Mouse (Mus musculus) intestine, embryonic 15.5 days (tissue): ENCODE measurements around the gene Zc3h18. TPM values are rescaled to one million over a fixed set of nuclear protein-coding genes. Genes with fewer than 3 reads are reported as not detected.

Experiments used
- ATAC-seq: fragments of 200-750 bp; cut with Nextera tagmentation; 2 replicates; pipeline ENCODE4 v1.8.0; 2017; ENCODE audit warnings: moderate TSS enrichment, moderate library complexity
- H3K27ac ChIP-seq: fragments of 300-500 bp; sonication (generic); 2 replicates; pipeline ENCODE4 v1.5.1; 2015; ENCODE audit warnings: mild to moderate bottlenecking, inconsistent platforms
- H3K27me3 ChIP-seq: fragments of 300-500 bp; sonication (generic); replicated peaks from 2 replicates; pipeline ENCODE4 v1.6.1; 2015; ENCODE audit warnings: inconsistent platforms
- H3K36me3 ChIP-seq: fragments of 300-500 bp; sonication (generic); 2 replicates; pipeline ENCODE4 v1.6.1; 2015; ENCODE audit warnings: inconsistent platforms
- H3K4me1 ChIP-seq: fragments of 300-500 bp; sonication (generic); replicated peaks from 2 replicates; pipeline ENCODE4 v1.6.1; 2015; ENCODE audit warnings: inconsistent platforms
- H3K4me2 ChIP-seq: fragments of 300-500 bp; sonication (generic); replicated peaks from 2 replicates; pipeline ENCODE4 v1.6.1; 2015; ENCODE audit warnings: mild to moderate bottlenecking, inconsistent platforms
- H3K4me3 ChIP-seq: fragments of 300-500 bp; sonication (generic); replicated peaks from 2 replicates; pipeline ENCODE4 v1.5.1; 2015; ENCODE audit warnings: inconsistent platforms
- H3K9ac ChIP-seq: fragments of 300-500 bp; sonication (generic); 2 replicates; pipeline ENCODE4 v1.6.1; 2015; ENCODE audit warnings: inconsistent platforms
- H3K9me3 ChIP-seq: fragments of 300-500 bp; sonication (generic); 2 replicates; pipeline ENCODE4 v1.6.1; 2016; ENCODE audit warnings: inconsistent platforms
- WGBS: fragments of 180-500 bp; shearing (Covaris S2); methylation state at CpG from one replicate; pipeline ENCODE4 v1.1.7; 2015; 5-methylcytosine and 5-hydroxymethylcytosine counted together
- polyA plus RNA-seq: library from polyadenylated mRNA; unstranded; fragments of >200 nt; fragmentation: Nextera tagmentation; extraction: Ambion mirVana; gene quantifications from 2 replicates; pipeline ENCODE4 v1.2.1, GENCODE M21; 2015

Gene Zc3h18
- polyA plus RNA-seq, 1 experiment from 2014 or later = 53.9 TPM

DNA sequence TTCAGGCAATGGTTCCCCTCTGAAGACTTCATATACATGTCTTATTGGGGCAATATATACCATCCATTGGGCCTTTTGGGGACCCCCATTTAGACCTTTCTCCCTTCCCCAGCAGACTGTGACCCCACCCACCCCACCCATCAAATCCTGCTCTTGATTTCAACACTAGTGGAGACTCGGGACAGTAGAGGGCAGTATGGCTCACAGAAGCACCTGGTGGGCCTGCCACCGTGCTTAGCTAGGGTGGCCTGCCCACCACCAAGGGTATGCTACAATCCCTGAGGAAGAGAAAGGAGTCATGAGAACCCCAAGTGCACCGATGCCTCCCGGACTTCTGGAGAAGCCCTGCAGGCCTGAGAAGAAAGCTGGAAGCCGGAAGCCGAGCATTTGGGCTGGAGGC, 37.6 kb upstream of the Zc3h18 start:
- H3K27me3 ChIP-seq = peaks cover 29% of the 10 kb centered on the region
- no peaks in the 10 kb centered on the region for H3K9me3 ChIP-seq
- no peak overlapping the region for H3K9ac ChIP-seq
- H3K36me3 ChIP-seq = peaks cover 36% of the 10 kb centered on the region
- no peak overlapping the region for H3K4me3 ChIP-seq
- 52% methylated on average over 6 of the region's 6 CpGs for WGBS
- no peak for ATAC-seq
- H3K4me1 ChIP-seq = peaks cover 21% of the 10 kb centered on the region
- H3K4me2 ChIP-seq = no peak overlapping the region
- H3K27ac ChIP-seq = no peak overlapping the region

GRCm38 (mm10) chr8:122340761-122341160, 35.6 kb upstream of the Zc3h18 start:
- Histone ChIP-seq H3K4me3 (no peak overlapping the region), H3K4me2 (no peak overlapping the region), H3K36me3 (peaks cover 17% of the 10 kb centered on the region), H3K27me3 (peaks cover 23% of the 10 kb centered on the region), H3K9ac (no peak overlapping the region), H3K4me1 (peaks cover 29% of the 10 kb centered on the region), H3K27ac (no peak overlapping the region), H3K9me3 (no peaks in the 10 kb centered on the region)
- 85% methylated on average over 3 of the region's 3 CpGs for WGBS
- ATAC-seq = no peak

- ATAC-seq = no peak
- Histone ChIP-seq H3K27ac (no peak overlapping the region), H3K27me3 (peaks cover 15% of the 10 kb centered on the region), H3K9me3 (no peaks in the 10 kb centered on the region), H3K4me1 (peaks cover 26% of the 10 kb centered on the region), H3K9ac (no peak overlapping the region), H3K4me3 (no peak overlapping the region), H3K36me3 (peaks cover 7% of the 10 kb centered on the region; the same call in 1 of the 2 replicates), H3K4me2 (no peak overlapping the region)
- 82% methylated on average over 6 of the region's 6 CpGs for WGBS
These were observed 34.6 kb upstream of the Zc3h18 start for GRCm38 (mm10) chr8:122341790-122342189.

DNA sequence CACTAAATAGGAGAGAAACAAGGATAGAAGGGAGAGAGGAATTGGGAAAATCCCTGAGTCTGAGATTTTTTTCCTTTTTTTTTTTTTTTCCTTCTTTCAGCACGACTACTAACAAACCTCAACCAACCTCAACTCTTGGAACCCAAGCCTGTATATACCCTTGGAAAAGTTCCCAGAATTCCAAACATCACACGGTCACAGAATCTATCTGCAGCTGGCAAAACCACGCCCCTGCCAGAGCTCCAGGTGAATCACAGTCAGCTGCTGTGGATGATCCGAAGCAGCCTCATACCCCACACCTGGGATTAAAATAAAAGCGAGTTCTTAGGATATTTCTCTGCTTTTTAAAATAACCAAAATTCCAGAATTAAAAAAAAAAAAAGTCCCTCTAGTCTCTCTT, 34.0 kb upstream of the Zc3h18 start:
- 26% methylated on average over 5 of the region's 5 CpGs for WGBS
- H3K9me3 ChIP-seq = no peaks in the 10 kb centered on the region
- no peak overlapping the region for H3K4me3 ChIP-seq
- peak overlapping the region; percentile 56; the same call in 1 of the 2 replicates for H3K4me2 ChIP-seq
- H3K36me3 ChIP-seq = peaks cover under 1% of the 10 kb centered on the region; the same call in 1 of the 2 replicates
- no peak overlapping the region for H3K27ac ChIP-seq
- H3K9ac ChIP-seq = no peak overlapping the region
- ATAC-seq = no peak
- peaks cover 26% of the 10 kb centered on the region for H3K4me1 ChIP-seq
- peaks cover 10% of the 10 kb centered on the region for H3K27me3 ChIP-seq

GRCm38 (mm10) chr8:122342806-122343209, 33.6 kb upstream of the Zc3h18 start:
- no peaks in the 10 kb centered on the region for H3K9me3 ChIP-seq
- H3K4me2 ChIP-seq = peak overlapping the region; percentile 56
- H3K4me3 ChIP-seq = no peak overlapping the region
- H3K9ac ChIP-seq = no peak overlapping the region
- peaks cover 6% of the 10 kb centered on the region for H3K27me3 ChIP-seq
- 0 out of 2 replicates have a peak, but pooled peaks have one; percentile 31 for ATAC-seq
- H3K36me3 ChIP-seq = no peaks in the 10 kb centered on the region
- WGBS = under 1% methylated on average over 9 of the region's 9 CpGs
- no peak overlapping the region for H3K27ac ChIP-seq
- peaks cover 26% of the 10 kb centered on the region for H3K4me1 ChIP-seq

DNA sequence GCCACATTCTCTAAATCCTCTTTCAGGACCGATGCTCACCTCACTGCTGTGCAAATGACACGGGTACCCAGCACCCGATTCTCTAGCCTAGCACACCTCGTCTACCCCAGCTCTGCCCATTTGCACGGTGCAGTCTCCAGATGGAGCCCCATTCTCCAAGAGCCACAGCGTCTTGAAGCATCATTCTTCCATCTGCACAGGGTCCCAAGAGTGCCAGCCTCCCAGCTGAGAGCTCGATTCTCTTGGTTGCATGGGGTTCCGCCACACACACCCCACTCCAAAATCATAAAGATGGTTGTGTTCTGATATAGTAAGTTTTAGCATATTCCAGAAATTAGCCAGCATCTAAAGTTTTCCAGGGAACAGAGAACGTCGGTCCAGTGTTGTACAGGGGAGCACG, 33.1 kb upstream of the Zc3h18 start:
- H3K27ac ChIP-seq = no peak overlapping the region
- H3K27me3 ChIP-seq = peaks cover 4% of the 10 kb centered on the region; the same call in 1 of the 2 replicates
- WGBS = 6% methylated on average over 11 of the region's 11 CpGs
- peak overlapping the region; percentile 28; the same call in 1 of the 2 replicates for H3K9ac ChIP-seq
- peaks cover 26% of the 10 kb centered on the region for H3K4me1 ChIP-seq
- no peak overlapping the region; the same call in 1 of the 2 replicates for H3K4me3 ChIP-seq
- no peaks in the 10 kb centered on the region for H3K9me3 ChIP-seq
- H3K36me3 ChIP-seq = no peaks in the 10 kb centered on the region
- ATAC-seq = no peak
- peak overlapping the region; percentile 56 for H3K4me2 ChIP-seq

DNA sequence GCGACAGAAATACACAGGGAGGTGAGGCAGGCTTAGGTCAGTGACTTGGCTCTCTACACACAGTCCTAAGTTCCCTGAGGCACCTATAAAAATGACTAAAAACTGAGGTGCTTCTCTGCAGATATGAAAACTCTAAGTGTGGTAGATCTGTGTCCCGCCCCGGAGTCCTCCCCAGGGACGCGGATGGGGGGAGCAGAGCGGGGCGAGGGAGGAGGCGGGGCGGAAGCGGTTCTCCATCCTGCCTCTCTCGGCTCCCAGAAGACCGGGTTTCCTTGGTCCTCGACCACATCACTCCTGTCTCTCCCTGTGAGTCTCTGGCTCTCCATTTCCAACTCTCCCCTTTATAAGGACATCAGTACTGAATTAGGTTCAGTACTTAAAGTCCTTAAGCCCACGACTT, 32.7 kb upstream of the Zc3h18 start:
- H3K4me2 ChIP-seq = peak overlapping the region; percentile 56
- H3K4me1 ChIP-seq = peaks cover 26% of the 10 kb centered on the region
- H3K9ac ChIP-seq = peak overlapping the region; percentile 28; the same call in 1 of the 2 replicates
- peak; percentile 20; the same call in 1 of the 2 replicates for ATAC-seq
- WGBS = 2% methylated on average over 14 of the region's 14 CpGs
- peaks cover 4% of the 10 kb centered on the region; the same call in 1 of the 2 replicates for H3K27me3 ChIP-seq
- H3K4me3 ChIP-seq = no peak overlapping the region; the same call in 1 of the 2 replicates
- H3K36me3 ChIP-seq = no peaks in the 10 kb centered on the region
- H3K9me3 ChIP-seq = no peaks in the 10 kb centered on the region
- no peak overlapping the region for H3K27ac ChIP-seq

- no peak overlapping the region for H3K9ac ChIP-seq
- peak; percentile 62 for ATAC-seq
These were observed 32.2 kb upstream of the Zc3h18 start for GRCm38 (mm10) chr8:122344219-122344618.

GRCm38 (mm10) chr8:122345181-122346095, 31.0 kb upstream of the Zc3h18 start:
- 66% methylated on average over 12 of the region's 12 CpGs for WGBS
- peaks cover 31% of the 10 kb centered on the region for H3K4me1 ChIP-seq
- no peak overlapping the region for H3K9ac ChIP-seq
- ATAC-seq = no peak
- no peak overlapping the region for H3K27ac ChIP-seq
- H3K36me3 ChIP-seq = no peaks in the 10 kb centered on the region
- H3K4me3 ChIP-seq = no peak overlapping the region
- H3K9me3 ChIP-seq = no peaks in the 10 kb centered on the region
- peaks cover 4% of the 10 kb centered on the region; the same call in 1 of the 2 replicates for H3K27me3 ChIP-seq
- no peak overlapping the region for H3K4me2 ChIP-seq

More at GRCm38 (mm10) chr8:122344219-122344618, 32.2 kb upstream of the Zc3h18 start:
- no peak overlapping the region for H3K27ac ChIP-seq
- no peaks in the 10 kb centered on the region for H3K36me3 ChIP-seq
- H3K4me1 ChIP-seq = peaks cover 26% of the 10 kb centered on the region
- no peaks in the 10 kb centered on the region for H3K9me3 ChIP-seq
- peaks cover 4% of the 10 kb centered on the region; the same call in 1 of the 2 replicates for H3K27me3 ChIP-seq
- no peak overlapping the region for H3K4me2 ChIP-seq
- WGBS = 2% methylated on average over 2 of the region's 5 CpGs
- H3K4me3 ChIP-seq = no peak overlapping the region

DNA sequence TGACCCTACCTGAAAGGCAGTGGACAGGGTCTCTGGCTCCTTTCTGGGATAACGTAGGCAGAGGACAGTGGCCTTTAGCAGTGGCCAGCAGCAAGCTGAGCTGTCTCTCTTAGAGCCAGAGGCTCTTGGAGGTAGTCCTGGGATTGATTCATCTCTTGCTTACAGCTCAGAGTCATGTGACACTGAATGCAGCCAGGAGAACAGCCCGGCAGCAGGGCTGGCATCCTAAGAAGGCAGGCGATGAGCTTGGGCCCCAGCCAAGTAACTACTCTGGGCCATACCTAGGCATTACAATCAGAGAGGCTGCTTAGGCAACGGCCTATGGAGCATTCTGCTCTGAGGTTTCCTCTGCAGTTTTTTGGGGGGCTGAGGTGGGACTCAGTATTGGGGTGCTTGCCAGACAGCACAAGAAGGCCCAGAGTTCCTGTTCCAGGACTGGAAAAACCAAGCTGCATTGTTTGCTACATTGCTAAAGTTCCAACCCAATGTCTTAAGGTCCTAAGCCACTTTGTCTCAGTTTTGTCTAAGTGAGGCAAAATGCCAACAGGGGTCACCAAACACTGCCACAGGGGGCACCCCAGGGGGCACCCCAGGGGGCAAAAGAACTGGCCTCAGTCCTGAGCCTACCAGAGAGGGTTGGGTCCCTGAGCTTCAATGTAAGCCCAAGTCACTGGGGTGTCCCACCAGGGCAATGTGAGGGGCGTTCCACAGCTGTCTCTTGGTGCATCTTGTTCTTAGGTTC, 28.4 kb upstream of the Zc3h18 start:
- H3K9ac ChIP-seq = no peak overlapping the region
- H3K27me3 ChIP-seq = peaks cover 4% of the 10 kb centered on the region; the same call in 1 of the 2 replicates
- peaks cover 21% of the 10 kb centered on the region for H3K4me1 ChIP-seq
- no peaks in the 10 kb centered on the region for H3K36me3 ChIP-seq
- 63% methylated on average over 5 of the region's 5 CpGs for WGBS
- no peak overlapping the region for H3K27ac ChIP-seq
- no peaks in the 10 kb centered on the region for H3K9me3 ChIP-seq
- H3K4me2 ChIP-seq = no peak overlapping the region
- no peak for ATAC-seq
- no peak overlapping the region for H3K4me3 ChIP-seq

DNA sequence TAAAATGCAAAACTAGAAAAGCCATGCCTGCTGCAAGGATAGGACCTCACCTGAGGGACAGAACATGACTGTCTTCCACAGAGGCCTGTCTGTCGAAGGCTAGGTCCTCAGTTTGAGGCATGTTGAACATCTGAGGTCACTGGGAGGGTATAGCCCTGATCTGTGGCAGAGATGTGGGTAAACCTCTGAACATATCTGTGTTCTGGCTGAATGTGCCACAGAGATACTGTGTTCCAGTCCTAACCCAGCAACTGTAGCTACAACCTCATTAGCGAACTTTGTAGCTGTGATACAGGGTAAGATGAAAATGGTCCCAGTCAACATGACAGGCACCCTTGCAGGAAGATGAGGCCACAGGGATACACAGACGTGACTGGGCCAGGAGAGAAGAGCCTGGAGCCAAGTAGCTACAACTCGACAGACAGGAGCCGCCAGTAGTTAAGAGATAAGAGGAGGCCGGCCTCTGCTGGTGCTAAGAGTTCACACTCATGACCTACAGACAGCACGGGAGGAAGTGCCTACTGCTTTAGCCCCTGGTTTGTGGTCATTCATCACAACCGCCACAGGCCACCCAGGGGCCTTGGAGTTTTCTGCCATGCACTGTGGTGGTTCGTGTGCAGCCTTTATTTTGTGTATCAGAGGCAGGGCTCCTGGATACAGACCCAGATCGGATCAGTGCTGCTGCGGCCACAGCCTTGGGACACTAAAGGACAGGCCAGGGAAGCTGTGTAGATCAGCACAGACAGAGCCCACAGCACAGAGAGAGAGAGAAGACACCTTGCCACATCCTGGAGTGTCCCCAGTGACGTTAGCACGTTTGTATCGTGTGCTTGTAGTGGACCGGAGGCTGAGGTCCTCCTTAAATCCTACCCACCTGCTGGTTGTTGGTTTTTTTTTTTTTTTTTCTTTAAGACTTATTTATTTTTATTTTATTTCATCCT, 26.8 kb upstream of the Zc3h18 start:
- H3K4me3 ChIP-seq = no peak overlapping the region
- H3K27me3 ChIP-seq = no peaks in the 10 kb centered on the region; the same call in 1 of the 2 replicates
- no peak overlapping the region for H3K27ac ChIP-seq
- ATAC-seq = peak; percentile 77
- H3K9me3 ChIP-seq = no peaks in the 10 kb centered on the region
- WGBS = 29% methylated on average over 15 of the region's 15 CpGs
- no peak overlapping the region for H3K9ac ChIP-seq
- no peak overlapping the region for H3K4me2 ChIP-seq
- peaks cover 12% of the 10 kb centered on the region; the same call in 1 of the 2 replicates for H3K4me1 ChIP-seq
- no peaks in the 10 kb centered on the region for H3K36me3 ChIP-seq
